Mouse (Mus musculus): ENCODE data around the gene Ttc28. TPM values are rescaled to one million over a fixed set of nuclear protein-coding genes. Genes with fewer than 3 reads are reported as not detected.
"Not testable (repeated sequence)": the region's sequence is repeated elsewhere in the genome, so short reads cannot be mapped to it uniquely, and the experiment has no call there.

The Ttc28 gene
- 2.9 and 3.4 TPM in 2 replicates for polyA plus RNA-seq (2015; fragmentation: Nextera tagmentation; extraction: Ambion mirVana)

DNA sequence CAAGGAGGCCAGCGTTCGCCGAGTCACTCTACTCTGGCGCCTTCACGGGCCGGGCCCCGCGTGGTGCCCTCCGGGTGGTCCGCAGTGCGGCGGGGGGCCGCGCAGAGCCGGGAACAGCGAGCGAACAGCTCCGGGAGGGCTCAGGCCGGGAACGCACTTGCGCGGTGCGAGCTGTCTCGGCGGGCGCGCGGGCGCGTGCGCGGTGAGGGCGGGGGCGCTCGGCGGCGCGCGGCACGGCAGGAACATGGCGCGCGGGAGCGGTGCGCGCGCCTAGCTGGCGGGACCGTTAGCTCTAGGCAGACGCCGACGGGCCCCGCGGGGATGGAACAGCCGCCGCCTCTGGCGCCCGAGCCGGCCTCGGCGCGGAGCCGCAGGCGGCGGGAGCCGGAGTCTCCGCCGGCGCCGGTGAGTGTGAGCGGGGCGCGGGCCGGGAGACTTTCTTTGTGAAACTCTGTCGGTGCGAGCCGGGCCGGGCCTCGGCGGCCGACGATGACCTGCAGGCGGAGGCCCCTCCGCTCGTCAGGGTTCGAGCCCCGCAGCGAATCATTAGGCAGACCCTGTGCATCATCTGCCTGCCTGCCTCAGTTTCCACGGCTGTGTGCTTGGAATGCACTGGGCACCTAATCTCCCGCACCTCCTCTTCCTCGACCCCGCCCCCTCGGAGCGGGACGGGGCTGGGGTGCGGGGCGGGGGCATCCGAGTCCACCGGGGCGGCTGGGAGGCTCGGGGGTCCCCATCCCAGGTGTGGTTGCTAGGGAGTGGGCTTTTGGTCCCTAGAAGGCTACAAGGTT is at the start of gene Ttc28:
Gene Ttc28 (plus strand): TSS at position 220 of the 791 bp plus-strand sequence.
- Histone ChIP-seq H3K4me2 (replicated peaks; ENCODE audit: low read depth) (peak within 1 kb of the TSS; percentile 77), H3K36me3 (ENCODE audit: control insufficient read depth, insufficient read depth) (no peaks in the 10 kb centered on the region; the same call in 1 of the 2 replicates), H3K27me3 (replicated peaks; ENCODE audit: control insufficient read depth, insufficient read depth, low read length) (no peaks in the 10 kb centered on the region), H3K27ac (ENCODE audit: low read depth, low read length) (peak within 1 kb of the TSS; percentile 30), H3K9ac (ENCODE audit: low read depth, low read length) (peak within 1 kb of the TSS; percentile 75), H3K4me1 (replicated peaks; ENCODE audit: control insufficient read depth, insufficient read depth, low read length) (no peaks in the 10 kb centered on the region), H3K9me3 (ENCODE audit: control insufficient read depth) (no peaks in the 10 kb centered on the region), H3K4me3 (ENCODE audit: low read depth, low read length) (peak within 1 kb of the TSS; percentile 58)
- TF ChIP-seq CTCF (IDR thresholded peaks at IDR 0.05; ENCODE audit: low read depth), result no peak
- WGBS, result under 1% methylated on average over 83 of the region's 101 CpGs
- ATAC-seq, result peak; percentile 84

DNA sequence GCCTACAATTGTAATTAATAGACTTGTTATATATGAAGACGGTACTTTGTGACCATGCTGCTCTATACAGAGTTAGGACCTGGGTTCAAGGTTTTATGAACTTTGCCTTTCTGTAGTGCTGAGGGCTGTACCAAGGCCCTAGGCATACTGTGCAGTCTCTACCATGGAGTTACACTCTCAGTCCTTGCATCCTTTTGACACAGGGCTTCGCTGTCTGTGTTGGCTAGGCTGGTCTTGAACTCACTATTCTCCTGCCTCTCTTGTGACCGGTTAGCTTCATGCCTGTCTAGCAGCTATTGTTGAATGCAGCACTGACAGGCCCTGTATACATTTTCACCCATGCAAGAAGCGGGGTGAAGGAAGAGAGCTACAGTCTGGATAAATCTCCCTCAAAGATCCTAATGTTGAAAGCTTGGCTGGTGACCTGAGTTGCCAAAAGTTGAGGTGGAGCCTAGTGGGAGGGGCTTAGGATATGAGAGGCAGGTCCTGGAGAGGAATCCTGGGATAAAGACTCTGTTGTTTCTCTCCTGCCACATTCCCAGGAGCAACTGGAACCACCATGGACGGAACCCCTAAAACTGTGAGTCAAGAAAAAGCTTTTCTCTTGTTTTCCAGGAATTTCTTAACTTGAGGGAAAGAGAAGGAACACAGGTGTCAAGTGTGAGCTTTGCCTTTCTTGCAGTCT is 48.4 kb upstream of the Ttc28 start:
- H3K4me3 ChIP-seq (ENCODE audit: low read depth, low read length), result no peak overlapping the region
- 87% methylated on average over 5 of the region's 5 CpGs for WGBS
- no peak overlapping the region for H3K4me2 ChIP-seq (replicated peaks; ENCODE audit: low read depth)
- no peaks in the 10 kb centered on the region for H3K27me3 ChIP-seq (replicated peaks; ENCODE audit: control insufficient read depth, insufficient read depth, low read length)
- no peak for ATAC-seq
- TF ChIP-seq CTCF (IDR thresholded peaks at IDR 0.05; ENCODE audit: low read depth), result no peak
- H3K4me1 ChIP-seq (replicated peaks; ENCODE audit: control insufficient read depth, insufficient read depth, low read length), result peaks cover 2% of the 10 kb centered on the region; the same call in 1 of the 2 replicates
- peaks cover 24% of the 10 kb centered on the region for H3K36me3 ChIP-seq (ENCODE audit: control insufficient read depth, insufficient read depth)
- no peak overlapping the region for H3K9ac ChIP-seq (ENCODE audit: low read depth, low read length)
- no peak overlapping the region for H3K27ac ChIP-seq (ENCODE audit: low read depth, low read length)
- H3K9me3 ChIP-seq (ENCODE audit: control insufficient read depth), result no peaks in the 10 kb centered on the region

DNA sequence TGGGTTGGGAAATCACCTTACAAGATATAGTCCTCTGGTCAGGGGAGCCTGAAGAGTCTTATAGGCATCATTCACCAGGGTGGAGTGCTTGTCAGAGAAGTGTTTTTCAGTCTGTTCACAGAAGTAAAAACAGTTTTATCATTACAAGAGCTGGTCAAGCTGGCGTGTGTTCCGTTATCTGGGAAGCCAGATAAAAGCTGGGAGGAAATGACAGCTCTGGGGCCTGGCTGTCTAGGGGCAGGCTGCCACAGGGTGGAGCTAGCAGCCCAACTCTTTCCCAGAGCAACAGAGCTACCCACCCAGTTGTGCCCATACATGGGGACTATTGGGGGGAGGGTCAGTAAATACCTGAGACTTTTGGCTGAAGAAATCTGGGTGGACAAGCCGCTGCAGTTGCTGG is 43.6 kb upstream of the Ttc28 start:
- 0 out of 2 replicates have a peak, but pooled peaks cover 3% of the 10 kb centered on the region for H3K4me1 ChIP-seq (replicated peaks; ENCODE audit: control insufficient read depth, insufficient read depth, low read length)
- no peak for ATAC-seq
- 6% methylated on average over 3 of the region's 3 CpGs for WGBS
- peaks cover 22% of the 10 kb centered on the region for H3K36me3 ChIP-seq (ENCODE audit: control insufficient read depth, insufficient read depth)
- H3K9me3 ChIP-seq (ENCODE audit: control insufficient read depth), result no peaks in the 10 kb centered on the region
- H3K4me3 ChIP-seq (ENCODE audit: low read depth, low read length), result no peak overlapping the region
- H3K9ac ChIP-seq (ENCODE audit: low read depth, low read length), result no peak overlapping the region
- H3K4me2 ChIP-seq (replicated peaks; ENCODE audit: low read depth), result peak overlapping the region; percentile 27; the same call in 1 of the 2 replicates
- TF ChIP-seq CTCF (IDR thresholded peaks at IDR 0.05; ENCODE audit: low read depth), result peak; percentile 82
- no peak overlapping the region for H3K27ac ChIP-seq (ENCODE audit: low read depth, low read length)
- no peaks in the 10 kb centered on the region for H3K27me3 ChIP-seq (replicated peaks; ENCODE audit: control insufficient read depth, insufficient read depth, low read length)

DNA sequence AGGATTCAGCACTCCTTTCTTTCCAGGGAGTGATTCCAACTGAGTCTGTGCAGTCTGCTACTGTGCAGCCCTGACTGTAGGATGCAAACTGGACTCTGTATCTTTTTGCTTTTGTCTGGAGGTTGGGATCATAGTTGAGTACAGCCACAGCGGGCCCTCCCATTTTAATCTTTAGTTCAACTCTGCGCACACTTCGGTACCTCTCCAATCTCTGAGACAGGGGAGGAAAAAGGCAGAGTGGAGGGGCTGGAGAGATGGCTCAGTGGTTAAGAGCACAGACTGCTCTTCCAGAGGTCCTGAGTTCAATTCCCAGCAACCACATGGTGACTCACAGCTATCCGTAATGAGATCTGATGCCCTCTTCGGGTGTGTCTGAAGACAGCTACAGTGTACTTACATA is 41.6 kb upstream of the Ttc28 start:
- H3K27me3 ChIP-seq (replicated peaks; ENCODE audit: control insufficient read depth, insufficient read depth, low read length); H3K4me3 ChIP-seq (ENCODE audit: low read depth, low read length); ATAC-seq; H3K9me3 ChIP-seq (ENCODE audit: control insufficient read depth); H3K4me1 ChIP-seq (replicated peaks; ENCODE audit: control insufficient read depth, insufficient read depth, low read length); H3K27ac ChIP-seq (ENCODE audit: low read depth, low read length); H3K9ac ChIP-seq (ENCODE audit: low read depth, low read length); H3K4me2 ChIP-seq (replicated peaks; ENCODE audit: low read depth): not testable (repeated sequence)
- 71% methylated on average over 5 of the region's 5 CpGs for WGBS
- H3K36me3 ChIP-seq (ENCODE audit: control insufficient read depth, insufficient read depth), result peaks cover 16% of the 10 kb centered on the region; the same call in 1 of the 2 replicates

DNA sequence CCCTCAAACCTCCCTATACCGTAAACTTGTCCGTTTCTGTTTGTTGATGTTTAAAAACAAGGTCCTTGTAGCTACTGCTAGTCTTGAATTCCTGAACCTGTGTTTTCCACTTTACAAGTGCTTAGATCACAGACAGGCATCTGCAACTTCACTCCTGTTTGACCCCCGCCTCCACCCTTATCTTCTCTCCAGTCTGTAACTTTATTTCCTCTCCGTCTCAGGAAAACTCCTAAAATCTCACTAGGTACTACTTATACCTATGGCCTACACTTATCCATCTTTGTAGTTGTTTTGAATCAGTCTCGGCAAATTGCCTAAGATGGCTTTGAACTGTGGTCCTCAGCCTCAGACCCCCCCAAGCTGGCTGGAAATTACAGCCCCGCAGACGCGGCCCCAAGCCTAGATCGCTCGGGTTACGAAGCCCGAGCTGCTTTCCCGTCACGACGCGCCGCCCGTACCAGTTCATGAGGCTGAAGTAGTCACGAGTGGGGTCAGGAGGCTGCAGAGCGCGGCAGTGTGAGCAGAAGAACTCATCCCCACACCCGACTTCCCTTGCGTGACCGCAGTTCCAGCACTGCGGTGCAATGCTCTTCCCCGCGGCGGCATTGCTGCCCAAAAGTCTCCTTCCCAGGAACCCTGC is 40.4 kb upstream of the Ttc28 start:
- peak overlapping the region; percentile 81 for H3K4me2 ChIP-seq (replicated peaks; ENCODE audit: low read depth)
- peaks cover 9% of the 10 kb centered on the region; the same call in 1 of the 2 replicates for H3K36me3 ChIP-seq (ENCODE audit: control insufficient read depth, insufficient read depth)
- no peak for TF ChIP-seq CTCF (IDR thresholded peaks at IDR 0.05; ENCODE audit: low read depth)
- H3K4me1 ChIP-seq (replicated peaks; ENCODE audit: control insufficient read depth, insufficient read depth, low read length), result 0 out of 2 replicates have a peak, but pooled peaks cover 3% of the 10 kb centered on the region
- WGBS, result 5% methylated on average over 28 of the region's 28 CpGs
- no peaks in the 10 kb centered on the region for H3K27me3 ChIP-seq (replicated peaks; ENCODE audit: control insufficient read depth, insufficient read depth, low read length)
- ATAC-seq, result peak; percentile 65
- no peaks in the 10 kb centered on the region for H3K9me3 ChIP-seq (ENCODE audit: control insufficient read depth)
- peak overlapping the region; percentile 70 for H3K27ac ChIP-seq (ENCODE audit: low read depth, low read length)
- peak overlapping the region; percentile 67 for H3K4me3 ChIP-seq (ENCODE audit: low read depth, low read length)
- H3K9ac ChIP-seq (ENCODE audit: low read depth, low read length), result peak overlapping the region; percentile 56

Data from intestine, postnatal 0 days (tissue).